Mouse (Mus musculus) lung, embryonic 14.5 days (tissue): Measurements from ENCODE around the gene Map1s. TPM values are rescaled to one million over a fixed set of nuclear protein-coding genes. Genes with fewer than 3 reads are reported as not detected.

Source experiments
- ATAC-seq: fragments of 200-750 bp; cut with Nextera tagmentation; 2 replicates; pipeline ENCODE4 v1.8.0; 2017; ENCODE audit warnings: mild to moderate bottlenecking, moderate TSS enrichment, moderate library complexity; ENCODE audit not compliant: insufficient read depth
- DNase-seq: peaks from one replicate; pipeline ENCODE4 v3.0.0-alpha.2; 2015
- H3K27ac ChIP-seq: fragments of 300-500 bp; sonication (generic); 2 replicates; pipeline ENCODE4 v1.5.1; 2014; ENCODE audit warnings: low read depth, mild to moderate bottlenecking, moderate library complexity
- H3K27me3 ChIP-seq: fragments of 300-500 bp; sonication (generic); 2 replicates; pipeline ENCODE4 v1.6.1; 2014; ENCODE audit warnings: low read length, control low read depth; ENCODE audit not compliant: insufficient read depth
- H3K36me3 ChIP-seq: fragments of 300-500 bp; sonication (generic); 2 replicates; pipeline ENCODE4 v1.6.1; 2014; ENCODE audit warnings: control low read depth; ENCODE audit not compliant: insufficient read depth
- H3K4me1 ChIP-seq: fragments of 300-500 bp; sonication (generic); 2 replicates; pipeline ENCODE4 v1.6.1; 2014; ENCODE audit warnings: antibody characterized with exemption, control low read depth; ENCODE audit not compliant: insufficient read depth
- H3K4me2 ChIP-seq: fragments of 300-500 bp; sonication (generic); 2 replicates; pipeline ENCODE4 v1.6.1; 2014; ENCODE audit warnings: mild to moderate bottlenecking
- H3K4me3 ChIP-seq: fragments of 300-500 bp; sonication (generic); 2 replicates; pipeline ENCODE4 v1.5.1; 2014; ENCODE audit warnings: low read depth, low read length
- H3K9ac ChIP-seq: fragments of 300-500 bp; sonication (generic); 2 replicates; pipeline ENCODE4 v1.6.1; 2014
- H3K9me3 ChIP-seq: fragments of 300-500 bp; sonication (generic); 2 replicates; pipeline ENCODE4 v1.6.1; 2016; ENCODE audit warnings: low read depth, low read length, control low read depth
- CTCF ChIP-seq: IDR thresholded peaks from 2 replicates; pipeline ENCODE4 v1.5.1; 2016; ENCODE audit warnings: antibody characterized with exemption, low read depth
- WGBS: fragments of 180-500 bp; shearing (Covaris S2); extraction: QIAGEN DNeasy Blood & Tissue Kit; methylation state at CpG from one replicate; pipeline ENCODE4 v1.1.7; 2014; 5-methylcytosine and 5-hydroxymethylcytosine counted together
- polyA plus RNA-seq: library from polyadenylated mRNA; unstranded; fragments of >200 nt; fragmentation: Nextera tagmentation; extraction: Ambion mirVana; gene quantifications from 2 replicates; pipeline ENCODE4 v1.2.1, GENCODE M21; 2014

The Map1s gene
- polyA plus RNA-seq, 1 experiment from 2014 or later, result 54.4 TPM

- Histone ChIP-seq H3K9ac (peak overlapping the region; percentile 50), H3K4me2 (peak overlapping the region; percentile 69), H3K36me3 (peaks cover 14% of the 10 kb centered on the region; the same call in 1 of the 2 replicates), H3K9me3 (no peaks in the 10 kb centered on the region), H3K4me3 (peak overlapping the region; percentile 55), H3K27ac (peak overlapping the region; percentile 72; the same call in 1 of the 2 replicates), H3K27me3 (peaks cover 37% of the 10 kb centered on the region), H3K4me1 (peaks cover 20% of the 10 kb centered on the region)
- DNase-seq (peak; percentile 46), ATAC-seq (peak; percentile 26; the same call in 1 of the 2 replicates)
- TF ChIP-seq CTCF, result no peak
- 3% methylated on average over 24 of the region's 24 CpGs for WGBS
These were observed 41.0 kb upstream of the Map1s start for GRCm38 (mm10) chr8:70864712-70865221.

- peak; percentile 86 for ATAC-seq
- no peaks in the 10 kb centered on the region for H3K9me3 ChIP-seq
- H3K27ac ChIP-seq, result peak overlapping the region; percentile 72
- TF ChIP-seq CTCF, result no peak
- H3K9ac ChIP-seq, result peak overlapping the region; percentile 50
- DNase-seq, result peak; percentile 100
- peaks cover 37% of the 10 kb centered on the region for H3K27me3 ChIP-seq
- H3K4me3 ChIP-seq, result peak overlapping the region; percentile 55
- peaks cover 20% of the 10 kb centered on the region for H3K4me1 ChIP-seq
- peak overlapping the region; percentile 69 for H3K4me2 ChIP-seq
- under 1% methylated on average over 46 of the region's 46 CpGs for WGBS
- peaks cover 14% of the 10 kb centered on the region; the same call in 1 of the 2 replicates for H3K36me3 ChIP-seq
These were observed 40.3 kb upstream of the Map1s start for GRCm38 (mm10) chr8:70865350-70866000.

- peaks cover 37% of the 10 kb centered on the region for H3K27me3 ChIP-seq
- no peak for DNase-seq
- H3K36me3 ChIP-seq, result peaks cover 14% of the 10 kb centered on the region; the same call in 1 of the 2 replicates
- peak overlapping the region; percentile 50 for H3K9ac ChIP-seq
- 7% methylated on average over 12 of the region's 12 CpGs for WGBS
- TF ChIP-seq CTCF, result 0 out of 2 replicates have a peak, but pooled peaks have one; percentile 6
- H3K4me1 ChIP-seq, result peaks cover 20% of the 10 kb centered on the region
- peak overlapping the region; percentile 72 for H3K27ac ChIP-seq
- H3K4me3 ChIP-seq, result peak overlapping the region; percentile 55
- H3K4me2 ChIP-seq, result peak overlapping the region; percentile 69
- no peaks in the 10 kb centered on the region for H3K9me3 ChIP-seq
- ATAC-seq, result peak; percentile 7; the same call in 1 of the 2 replicates
These were observed 39.7 kb upstream of the Map1s start for GRCm38 (mm10) chr8:70866001-70866520.

DNA sequence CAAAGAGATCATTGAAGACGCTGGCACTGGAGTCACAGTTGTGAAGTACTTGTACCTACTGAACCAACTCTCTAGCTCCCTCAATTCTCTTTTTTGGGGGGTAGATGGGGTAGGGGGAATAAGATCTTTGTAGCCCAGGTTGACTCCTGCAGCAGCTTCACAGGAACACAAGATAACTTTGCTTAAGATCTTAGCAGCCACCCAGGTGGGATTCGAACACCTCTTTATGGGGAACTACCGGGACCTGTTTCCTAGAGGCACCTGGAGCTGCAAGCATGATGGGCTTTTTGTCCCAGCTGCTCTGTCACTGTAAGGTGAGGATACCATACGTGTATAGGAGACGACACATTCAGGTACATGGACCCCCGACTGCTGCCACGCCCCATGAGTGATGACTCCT, 39.2 kb upstream of the Map1s start:
- no peak for ATAC-seq
- 0 out of 2 replicates have a peak overlapping the region, but pooled peaks have one; percentile 72 for H3K27ac ChIP-seq
- peaks cover 14% of the 10 kb centered on the region; the same call in 1 of the 2 replicates for H3K36me3 ChIP-seq
- peaks cover 20% of the 10 kb centered on the region for H3K4me1 ChIP-seq
- DNase-seq, result no peak
- H3K9me3 ChIP-seq, result no peaks in the 10 kb centered on the region
- peak overlapping the region; percentile 50; the same call in 1 of the 2 replicates for H3K9ac ChIP-seq
- peaks cover 32% of the 10 kb centered on the region for H3K27me3 ChIP-seq
- TF ChIP-seq CTCF, result no peak
- WGBS, result 73% methylated on average over 7 of the region's 7 CpGs
- peak overlapping the region; percentile 69; the same call in 1 of the 2 replicates for H3K4me2 ChIP-seq
- peak overlapping the region; percentile 55; the same call in 1 of the 2 replicates for H3K4me3 ChIP-seq

- TF ChIP-seq CTCF, result peak; percentile 16
- H3K4me1 ChIP-seq, result peaks cover 18% of the 10 kb centered on the region
- H3K27me3 ChIP-seq, result peaks cover 11% of the 10 kb centered on the region
- ATAC-seq, result no peak
- H3K27ac ChIP-seq, result no peak overlapping the region
- 23% methylated on average over 40 of the region's 40 CpGs for WGBS
- peak overlapping the region; percentile 49 for H3K4me2 ChIP-seq
- peak; percentile 69 for DNase-seq
- peak overlapping the region; percentile 34; the same call in 1 of the 2 replicates for H3K9ac ChIP-seq
- no peaks in the 10 kb centered on the region for H3K9me3 ChIP-seq
- H3K36me3 ChIP-seq, result peaks cover 14% of the 10 kb centered on the region; the same call in 1 of the 2 replicates
- peak overlapping the region; percentile 19; the same call in 1 of the 2 replicates for H3K4me3 ChIP-seq
These were observed 37.1 kb upstream of the Map1s start for GRCm38 (mm10) chr8:70868559-70869198.

DNA sequence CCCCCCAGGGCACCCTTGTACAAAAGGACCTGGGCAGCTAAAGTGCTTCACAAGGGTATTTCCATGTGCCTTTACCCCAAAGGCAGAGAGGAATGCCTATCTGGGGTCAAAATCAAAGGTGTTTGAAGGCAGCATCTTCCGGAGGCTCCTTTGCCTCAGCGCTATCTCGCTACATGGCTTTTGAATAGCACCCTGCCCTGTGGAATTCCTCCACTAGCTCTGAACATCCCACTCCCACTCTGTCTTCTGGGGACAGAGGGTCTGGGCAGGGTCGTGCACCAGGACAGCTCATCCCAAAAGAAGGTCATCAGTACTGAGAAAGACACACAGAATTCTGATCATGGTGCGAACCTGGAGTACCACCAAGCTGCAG, 36.5 kb upstream of the Map1s start:
- H3K9ac ChIP-seq, result peak overlapping the region; percentile 34; the same call in 1 of the 2 replicates
- peaks cover 14% of the 10 kb centered on the region; the same call in 1 of the 2 replicates for H3K36me3 ChIP-seq
- peak overlapping the region; percentile 49 for H3K4me2 ChIP-seq
- no peaks in the 10 kb centered on the region for H3K9me3 ChIP-seq
- peaks cover 6% of the 10 kb centered on the region for H3K27me3 ChIP-seq
- no peak for TF ChIP-seq CTCF
- H3K27ac ChIP-seq, result no peak overlapping the region
- WGBS, result 35% methylated on average over 5 of the region's 5 CpGs
- no peak for ATAC-seq
- DNase-seq, result no peak
- peaks cover 13% of the 10 kb centered on the region for H3K4me1 ChIP-seq
- 0 out of 2 replicates have a peak overlapping the region, but pooled peaks have one; percentile 19 for H3K4me3 ChIP-seq
